Mouse (Mus musculus): ENCODE data around the gene Cdk17. TPM values are rescaled to one million over a fixed set of nuclear protein-coding genes. Genes with fewer than 3 reads are reported as not detected.

The Cdk17 gene
- polyA plus RNA-seq, 1 experiment from 2014 or later = 49.9 TPM

DNA sequence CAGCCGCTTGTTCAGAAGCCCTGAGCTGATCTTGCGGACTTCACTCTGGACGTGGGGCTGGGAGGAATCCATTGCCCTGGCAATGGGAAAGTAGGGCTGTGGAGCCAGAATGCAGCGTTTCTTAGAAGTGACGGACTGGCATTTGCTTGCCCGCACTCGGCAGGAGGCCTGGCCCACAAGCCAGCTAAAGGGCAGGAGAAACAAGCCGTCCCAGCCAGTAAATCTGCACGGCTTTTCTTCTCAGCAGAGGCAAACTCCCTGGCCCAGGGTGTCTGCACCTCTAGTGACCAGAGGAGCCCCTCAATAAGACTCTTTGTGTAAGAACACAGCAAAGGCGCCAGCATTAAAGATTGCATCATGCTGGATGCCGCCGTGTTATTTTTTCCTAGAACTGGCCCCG, 94.6 kb downstream of the Cdk17 start:
- no peak overlapping the region for H3K4me3 ChIP-seq (replicated peaks; ENCODE audit: low read length)
- peak overlapping the region; percentile 67 for H3K27ac ChIP-seq (ENCODE audit: low read length)
- 5% methylated on average over 13 of the region's 13 CpGs for WGBS
- peaks cover 42% of the 10 kb centered on the region for H3K4me1 ChIP-seq (replicated peaks; ENCODE audit: control insufficient read depth, insufficient read depth, low read length)
- no peaks in the 10 kb centered on the region for H3K36me3 ChIP-seq (ENCODE audit: control insufficient read depth, insufficient read depth)
- H3K4me2 ChIP-seq (ENCODE audit: low read length) = peak overlapping the region; percentile 28; the same call in 1 of the 2 replicates
- ATAC-seq = peak; percentile 84
- no peaks in the 10 kb centered on the region for H3K9me3 ChIP-seq (ENCODE audit: control insufficient read depth, low read length)
- peak overlapping the region; percentile 30 for H3K9ac ChIP-seq (replicated peaks; ENCODE audit: low read depth, low read length)
- H3K27me3 ChIP-seq (replicated peaks; ENCODE audit: control insufficient read depth, insufficient read depth, low read length) = no peaks in the 10 kb centered on the region

DNA sequence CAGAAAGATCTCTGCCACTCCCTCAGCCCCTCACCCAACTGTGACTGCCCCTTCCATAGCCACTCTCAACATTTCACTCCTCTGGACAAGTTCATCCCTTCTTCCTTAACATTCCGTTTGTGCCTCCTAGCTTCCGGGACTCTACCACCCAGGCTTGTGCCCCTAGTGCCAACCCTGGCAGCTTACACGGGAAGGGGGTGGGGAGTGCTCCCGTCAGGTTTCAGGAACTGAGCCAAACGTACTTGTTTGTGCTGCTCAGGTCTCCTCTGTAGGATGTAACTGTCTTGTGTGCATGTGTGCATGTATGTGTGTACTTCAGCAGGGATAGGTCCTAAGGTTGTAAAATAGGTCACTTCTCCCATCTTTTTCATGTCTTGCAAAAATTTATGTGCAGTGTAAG, 99.2 kb downstream of the Cdk17 start:
- no peak overlapping the region for H3K4me2 ChIP-seq (ENCODE audit: low read length)
- H3K36me3 ChIP-seq (ENCODE audit: control insufficient read depth, insufficient read depth) = no peaks in the 10 kb centered on the region
- no peaks in the 10 kb centered on the region for H3K9me3 ChIP-seq (ENCODE audit: control insufficient read depth, low read length)
- no peaks in the 10 kb centered on the region for H3K27me3 ChIP-seq (replicated peaks; ENCODE audit: control insufficient read depth, insufficient read depth, low read length)
- no peak for ATAC-seq
- 41% methylated on average over 5 of the region's 5 CpGs for WGBS
- H3K4me3 ChIP-seq (replicated peaks; ENCODE audit: low read length) = no peak overlapping the region
- H3K9ac ChIP-seq (replicated peaks; ENCODE audit: low read depth, low read length) = no peak overlapping the region
- no peak overlapping the region for H3K27ac ChIP-seq (ENCODE audit: low read length)
- peaks cover 61% of the 10 kb centered on the region for H3K4me1 ChIP-seq (replicated peaks; ENCODE audit: control insufficient read depth, insufficient read depth, low read length)

DNA sequence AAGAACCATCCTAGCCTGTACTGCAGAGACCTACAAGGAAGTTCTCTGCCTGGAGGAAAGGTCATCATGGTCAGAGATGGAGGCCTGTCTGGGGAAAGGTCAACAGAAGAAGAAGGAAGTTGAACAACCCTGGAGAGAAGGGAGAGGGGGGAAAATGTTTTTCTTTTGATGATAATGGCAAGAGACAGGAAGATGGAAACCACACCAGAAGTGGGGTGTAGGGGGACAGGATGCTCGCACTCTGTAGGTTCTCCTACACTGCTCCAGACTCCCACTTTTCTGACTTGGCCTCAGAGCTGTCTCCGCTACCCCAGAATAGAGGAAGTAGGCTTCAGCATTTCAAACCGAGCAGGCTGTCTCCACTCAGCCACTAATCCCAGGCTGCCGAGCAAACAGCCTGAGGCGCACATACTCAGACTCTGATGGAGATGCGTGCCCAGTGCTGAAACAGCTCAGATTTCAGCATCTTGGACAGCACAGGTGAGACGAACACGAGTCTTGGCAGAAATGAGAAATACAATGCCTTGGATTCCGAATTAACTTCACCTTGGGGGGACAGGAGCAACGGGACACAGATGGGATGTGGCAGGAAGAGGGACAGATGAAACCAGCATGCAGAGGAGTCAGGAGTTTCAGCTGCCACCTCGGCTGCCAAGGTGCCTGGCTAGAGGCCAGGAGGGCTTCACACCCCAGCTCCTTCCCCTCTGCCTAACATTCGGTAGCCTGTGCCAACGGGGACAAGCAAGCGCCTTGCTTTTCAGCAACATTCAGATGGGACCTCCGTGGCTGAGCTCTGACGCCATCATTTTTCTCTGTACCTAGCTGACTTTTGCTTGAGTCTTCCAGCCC, 100.7 kb downstream of the Cdk17 start:
- Histone ChIP-seq H3K4me2 (ENCODE audit: low read length) (peak overlapping the region; percentile 48), H3K4me1 (replicated peaks; ENCODE audit: control insufficient read depth, insufficient read depth, low read length) (peaks cover 49% of the 10 kb centered on the region), H3K9ac (replicated peaks; ENCODE audit: low read depth, low read length) (peak overlapping the region; percentile 33; the same call in 1 of the 2 replicates), H3K36me3 (ENCODE audit: control insufficient read depth, insufficient read depth) (no peaks in the 10 kb centered on the region), H3K27ac (ENCODE audit: low read length) (peak overlapping the region; percentile 75), H3K9me3 (ENCODE audit: control insufficient read depth, low read length) (no peaks in the 10 kb centered on the region), H3K27me3 (replicated peaks; ENCODE audit: control insufficient read depth, insufficient read depth, low read length) (no peaks in the 10 kb centered on the region), H3K4me3 (replicated peaks; ENCODE audit: low read length) (peak overlapping the region; percentile 18)
- 10% methylated on average over 16 of the region's 16 CpGs for WGBS
- ATAC-seq = peak; percentile 73

DNA sequence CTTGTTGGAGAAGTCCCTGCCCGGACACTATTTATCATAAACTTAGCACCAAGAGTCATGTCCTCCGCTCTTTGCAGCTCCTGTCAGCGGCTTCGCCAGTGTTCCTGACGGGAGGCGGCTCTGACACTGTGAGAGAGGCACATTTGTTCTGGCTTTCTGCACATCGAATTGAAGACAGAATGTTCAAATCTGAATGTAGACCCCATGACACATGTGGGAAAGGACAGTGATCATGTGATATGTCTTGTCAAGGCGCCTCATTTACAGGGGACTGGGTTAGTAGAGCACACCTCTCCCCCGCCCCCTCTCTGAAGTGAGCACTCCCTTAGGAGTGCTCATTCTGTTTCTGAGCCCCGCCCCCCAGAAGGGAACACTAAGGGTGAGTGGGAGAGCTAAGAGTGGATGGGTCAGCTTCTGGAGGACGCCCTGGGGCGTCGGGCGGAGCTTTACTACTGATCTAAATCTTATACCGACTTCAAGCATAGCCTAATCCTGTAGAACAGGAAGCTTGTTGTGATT, 101.4 kb downstream of the Cdk17 start:
- Histone ChIP-seq H3K36me3 (ENCODE audit: control insufficient read depth, insufficient read depth) (no peaks in the 10 kb centered on the region), H3K4me3 (replicated peaks; ENCODE audit: low read length) (peak overlapping the region; percentile 18), H3K27ac (ENCODE audit: low read length) (peak overlapping the region; percentile 75), H3K9ac (replicated peaks; ENCODE audit: low read depth, low read length) (peak overlapping the region; percentile 33; the same call in 1 of the 2 replicates), H3K27me3 (replicated peaks; ENCODE audit: control insufficient read depth, insufficient read depth, low read length) (no peaks in the 10 kb centered on the region), H3K4me2 (ENCODE audit: low read length) (peak overlapping the region; percentile 48), H3K9me3 (ENCODE audit: control insufficient read depth, low read length) (no peaks in the 10 kb centered on the region), H3K4me1 (replicated peaks; ENCODE audit: control insufficient read depth, insufficient read depth, low read length) (peaks cover 42% of the 10 kb centered on the region)
- ATAC-seq = peak; percentile 46
- 6% methylated on average over 15 of the region's 15 CpGs for WGBS

DNA sequence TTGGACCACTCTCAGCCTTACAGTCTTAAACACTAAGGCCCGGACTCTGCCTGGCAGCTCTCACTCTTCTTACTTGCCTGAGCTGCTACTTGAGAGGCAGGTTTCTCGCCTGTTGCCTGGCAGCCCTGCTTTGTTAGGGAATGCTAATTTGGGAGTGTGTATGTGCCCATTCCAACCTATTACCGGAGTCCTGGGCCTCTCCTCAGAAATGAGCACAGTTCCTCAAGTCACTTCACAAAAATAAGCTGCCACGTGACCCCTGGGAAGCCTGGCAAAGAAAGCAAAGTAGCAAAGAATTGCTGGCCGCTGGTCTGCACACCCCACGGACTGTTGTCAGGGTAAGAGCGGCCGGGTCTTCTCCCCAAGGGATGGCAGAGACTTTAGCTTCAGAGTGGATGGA, 102.8 kb downstream of the Cdk17 start:
- Histone ChIP-seq H3K9me3 (ENCODE audit: control insufficient read depth, low read length) (no peaks in the 10 kb centered on the region), H3K4me3 (replicated peaks; ENCODE audit: low read length) (no peak overlapping the region), H3K27ac (ENCODE audit: low read length) (peak overlapping the region; percentile 70), H3K27me3 (replicated peaks; ENCODE audit: control insufficient read depth, insufficient read depth, low read length) (no peaks in the 10 kb centered on the region), H3K9ac (replicated peaks; ENCODE audit: low read depth, low read length) (no peak overlapping the region; the same call in 1 of the 2 replicates), H3K36me3 (ENCODE audit: control insufficient read depth, insufficient read depth) (no peaks in the 10 kb centered on the region), H3K4me2 (ENCODE audit: low read length) (no peak overlapping the region; the same call in 1 of the 2 replicates), H3K4me1 (replicated peaks; ENCODE audit: control insufficient read depth, insufficient read depth, low read length) (peaks cover 42% of the 10 kb centered on the region)
- 11% methylated on average over 8 of the region's 8 CpGs for WGBS
- ATAC-seq = peak; percentile 59

DNA sequence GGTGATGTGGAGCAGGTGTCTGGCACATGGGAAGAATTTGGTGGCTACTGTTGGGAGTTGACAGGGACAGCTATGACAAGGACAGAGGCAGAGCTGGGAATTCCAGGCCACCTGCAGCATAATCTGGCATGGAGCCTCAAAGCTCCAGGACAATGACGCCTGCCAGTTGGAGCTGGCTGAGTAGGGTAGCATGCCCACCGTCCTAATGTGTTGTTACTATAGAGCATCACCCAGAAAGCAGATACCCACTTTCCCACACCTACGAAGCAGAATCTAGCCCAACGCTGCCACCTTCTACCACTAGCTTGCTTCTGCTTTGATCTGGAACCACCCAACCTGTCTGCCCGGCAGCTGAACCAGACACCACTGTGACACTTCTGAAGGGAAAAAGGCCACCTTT, 103.3 kb downstream of the Cdk17 start:
- H3K9ac ChIP-seq (replicated peaks; ENCODE audit: low read depth, low read length) = no peak overlapping the region
- H3K36me3 ChIP-seq (ENCODE audit: control insufficient read depth, insufficient read depth) = no peaks in the 10 kb centered on the region
- peaks cover 42% of the 10 kb centered on the region for H3K4me1 ChIP-seq (replicated peaks; ENCODE audit: control insufficient read depth, insufficient read depth, low read length)
- H3K27me3 ChIP-seq (replicated peaks; ENCODE audit: control insufficient read depth, insufficient read depth, low read length) = no peaks in the 10 kb centered on the region
- peak overlapping the region; percentile 70 for H3K27ac ChIP-seq (ENCODE audit: low read length)
- H3K4me2 ChIP-seq (ENCODE audit: low read length) = no peak overlapping the region; the same call in 1 of the 2 replicates
- H3K4me3 ChIP-seq (replicated peaks; ENCODE audit: low read length) = no peak overlapping the region
- 44% methylated on average over 5 of the region's 5 CpGs for WGBS
- ATAC-seq = no peak
- no peaks in the 10 kb centered on the region for H3K9me3 ChIP-seq (ENCODE audit: control insufficient read depth, low read length)

DNA sequence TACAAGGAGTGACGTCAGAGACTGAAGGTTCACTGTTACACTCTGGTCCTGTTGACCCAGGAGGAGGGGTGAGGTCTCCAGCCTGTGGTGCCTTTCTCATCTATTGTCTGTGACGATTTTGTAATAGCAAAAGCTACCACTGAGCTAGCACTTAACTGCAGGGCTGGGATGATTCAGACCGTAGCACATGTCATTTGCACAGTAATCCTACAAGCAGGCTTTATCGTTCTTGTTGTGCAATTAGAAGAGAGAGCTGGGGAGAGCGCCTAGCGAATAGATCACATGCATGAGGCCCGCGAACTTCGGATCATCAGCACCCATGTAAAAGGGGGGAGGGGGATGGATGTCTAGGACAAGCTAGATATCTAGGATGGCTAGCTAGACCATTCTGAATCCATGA, 105.2 kb downstream of the Cdk17 start:
- H3K9ac ChIP-seq (replicated peaks; ENCODE audit: low read depth, low read length) = no peak overlapping the region
- no peak for ATAC-seq
- H3K36me3 ChIP-seq (ENCODE audit: control insufficient read depth, insufficient read depth) = no peaks in the 10 kb centered on the region
- 82% methylated on average over 9 of the region's 9 CpGs for WGBS
- H3K9me3 ChIP-seq (ENCODE audit: control insufficient read depth, low read length) = no peaks in the 10 kb centered on the region
- no peak overlapping the region for H3K4me2 ChIP-seq (ENCODE audit: low read length)
- H3K4me3 ChIP-seq (replicated peaks; ENCODE audit: low read length) = no peak overlapping the region
- peaks cover 37% of the 10 kb centered on the region for H3K4me1 ChIP-seq (replicated peaks; ENCODE audit: control insufficient read depth, insufficient read depth, low read length)
- H3K27ac ChIP-seq (ENCODE audit: low read length) = no peak overlapping the region
- H3K27me3 ChIP-seq (replicated peaks; ENCODE audit: control insufficient read depth, insufficient read depth, low read length) = no peaks in the 10 kb centered on the region

DNA sequence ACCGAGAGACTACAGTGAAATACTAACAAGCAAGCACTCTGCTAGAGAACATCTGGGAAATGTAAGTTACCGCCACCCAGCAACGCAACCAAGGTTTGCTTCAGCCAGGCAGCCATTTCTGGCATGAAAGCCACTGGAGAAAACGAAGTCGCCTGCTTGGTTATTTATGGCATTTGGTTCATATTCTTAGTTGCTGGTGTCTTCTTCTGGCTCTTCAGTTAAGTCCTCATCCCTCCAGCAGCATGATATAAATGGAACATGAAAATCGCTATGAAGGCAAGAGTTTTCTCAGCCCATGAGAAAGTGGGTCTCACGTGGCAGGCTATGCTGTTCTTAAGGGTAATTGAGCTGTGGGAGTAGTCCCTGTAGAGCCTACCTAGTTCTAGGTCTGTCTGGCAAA, 105.8 kb downstream of the Cdk17 start:
- no peak overlapping the region for H3K4me3 ChIP-seq (replicated peaks; ENCODE audit: low read length)
- WGBS = 94% methylated on average over 7 of the region's 7 CpGs
- H3K4me2 ChIP-seq (ENCODE audit: low read length) = no peak overlapping the region
- no peaks in the 10 kb centered on the region for H3K36me3 ChIP-seq (ENCODE audit: control insufficient read depth, insufficient read depth)
- no peaks in the 10 kb centered on the region for H3K27me3 ChIP-seq (replicated peaks; ENCODE audit: control insufficient read depth, insufficient read depth, low read length)
- no peak overlapping the region for H3K9ac ChIP-seq (replicated peaks; ENCODE audit: low read depth, low read length)
- H3K9me3 ChIP-seq (ENCODE audit: control insufficient read depth, low read length) = no peaks in the 10 kb centered on the region
- H3K4me1 ChIP-seq (replicated peaks; ENCODE audit: control insufficient read depth, insufficient read depth, low read length) = peaks cover 30% of the 10 kb centered on the region
- H3K27ac ChIP-seq (ENCODE audit: low read length) = no peak overlapping the region
- no peak for ATAC-seq

DNA sequence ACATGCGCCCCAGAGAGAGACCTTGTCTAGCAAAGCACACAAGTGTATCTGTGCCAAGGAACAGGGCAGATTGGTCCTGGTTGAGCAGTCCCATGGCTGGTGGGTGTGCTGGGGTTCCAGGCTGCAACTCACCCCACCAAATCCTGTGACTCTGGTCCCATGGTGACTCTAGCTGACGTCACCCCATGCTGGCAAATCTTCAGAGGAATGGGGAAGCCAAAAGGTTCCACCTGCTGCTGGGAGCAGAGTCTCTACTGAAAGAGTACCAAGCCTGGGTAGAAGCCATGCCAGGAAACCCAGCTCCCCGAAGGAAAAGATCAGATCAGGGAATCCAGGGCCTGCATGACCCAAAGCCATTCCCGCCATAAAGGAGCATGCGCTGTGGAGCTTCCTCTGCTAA, 106.8 kb downstream of the Cdk17 start:
- H3K9me3 ChIP-seq (ENCODE audit: control insufficient read depth, low read length) = no peaks in the 10 kb centered on the region
- H3K27me3 ChIP-seq (replicated peaks; ENCODE audit: control insufficient read depth, insufficient read depth, low read length) = no peaks in the 10 kb centered on the region
- H3K4me3 ChIP-seq (replicated peaks; ENCODE audit: low read length) = no peak overlapping the region
- no peaks in the 10 kb centered on the region for H3K36me3 ChIP-seq (ENCODE audit: control insufficient read depth, insufficient read depth)
- H3K27ac ChIP-seq (ENCODE audit: low read length) = no peak overlapping the region
- WGBS = 89% methylated on average over 5 of the region's 5 CpGs
- H3K4me2 ChIP-seq (ENCODE audit: low read length) = no peak overlapping the region
- peaks cover 20% of the 10 kb centered on the region for H3K4me1 ChIP-seq (replicated peaks; ENCODE audit: control insufficient read depth, insufficient read depth, low read length)
- no peak overlapping the region for H3K9ac ChIP-seq (replicated peaks; ENCODE audit: low read depth, low read length)
- no peak for ATAC-seq

Data from forebrain, embryonic 16.5 days (tissue).